Mouse (Mus musculus) kidney, adult 2 months (tissue): ENCODE measurements around the gene Lipe. TPM values are rescaled to one million over a fixed set of nuclear protein-coding genes. Genes with fewer than 3 reads are reported as not detected.

ENCODE experiments used
- DNase-seq: peaks from one replicate; pipeline ENCODE4 v3.0.0; 2021
- H3K27ac ChIP-seq: fragments of 200-500 bp; 2 replicates; pipeline ENCODE4 v1.5.1; 2012; ENCODE audit warnings: low read depth, low read length, control low read depth, inconsistent platforms; ENCODE audit not compliant: insufficient read depth
- H3K27me3 ChIP-seq: fragments of 200-500 bp; replicated peaks from 2 replicates; pipeline ENCODE4 v1.6.1; 2012; ENCODE audit warnings: mild to moderate bottlenecking, moderate library complexity, low read length, inconsistent platforms; ENCODE audit not compliant: control insufficient read depth, insufficient read depth
- H3K36me3 ChIP-seq: fragments of 200-500 bp; 2 replicates; pipeline ENCODE4 v1.6.1; 2012; ENCODE audit warnings: mild to moderate bottlenecking, moderate library complexity, low read length, inconsistent platforms; ENCODE audit not compliant: control insufficient read depth, insufficient read depth
- H3K4me1 ChIP-seq: fragments of 200-500 bp; 2 replicates; pipeline ENCODE4 v1.6.1; 2011; ENCODE audit warnings: low read length; ENCODE audit not compliant: control insufficient read depth, insufficient read depth
- H3K4me3 ChIP-seq: fragments of 200-500 bp; 2 replicates; pipeline ENCODE4 v1.5.1; 2011; ENCODE audit warnings: mild to moderate bottlenecking, low read depth, low read length, control low read depth; ENCODE audit not compliant: insufficient read depth
- CTCF ChIP-seq: fragments of 200-500 bp; conservative IDR thresholded peaks from 2 replicates; pipeline ENCODE4 v1.5.1; 2011; ENCODE audit warnings: low read depth, mild to moderate bottlenecking, control low read depth, low read length, moderate library complexity, mixed read lengths; ENCODE audit not compliant: insufficient read depth, insufficient read length
- POLR2A ChIP-seq: fragments of 200-500 bp; IDR thresholded peaks from one replicate; pipeline ENCODE4 v1.6.1; 2011; ENCODE audit warnings: low read depth, low read length, control low read depth
- WGBS: fragments of 180-500 bp; shearing (Covaris S2); methylation state at CpG from one replicate; pipeline ENCODE4 v1.1.7; 2018; 5-methylcytosine and 5-hydroxymethylcytosine counted together
- polyA plus RNA-seq: library from polyadenylated mRNA; depleted of rRNA; stranded (reverse); fragments of >200 nt; gene quantifications from 2 replicates; pipeline ENCODE4 v1.2.3, GENCODE M21; 2012

Gene Lipe
- polyA plus RNA-seq, 1 experiment = 63.8 TPM

- Histone ChIP-seq H3K27me3 (no peaks in the 10 kb centered on the region), H3K4me3 (no peak overlapping the region), H3K36me3 (no peaks in the 10 kb centered on the region), H3K4me1 (peaks cover 2% of the 10 kb centered on the region; the same call in 1 of the 2 replicates), H3K27ac (peak overlapping the region; percentile 1; the same call in 1 of the 2 replicates)
- 87% methylated on average over 10 of the region's 10 CpGs for WGBS
- no peak for TF ChIP-seq CTCF
- no peak for TF ChIP-seq POLR2A
- DNase-seq = peak; percentile 54
These were observed 36.4 kb upstream of the Lipe start for GRCm38 (mm10) chr7:25434654-25435545.

- H3K27me3 ChIP-seq = no peaks in the 10 kb centered on the region
- no peak for DNase-seq
These were observed 35.5 kb upstream of the Lipe start for GRCm38 (mm10) chr7:25433781-25434560.

GRCm38 (mm10) chr7:25433007-25433541 lies 34.6 kb upstream of the Lipe start:
- H3K36me3 ChIP-seq = no peaks in the 10 kb centered on the region
- 42% methylated on average over 5 of the region's 5 CpGs for WGBS
- TF ChIP-seq CTCF (no peak), POLR2A (no peak)
- H3K4me1 ChIP-seq = peaks cover 2% of the 10 kb centered on the region; the same call in 1 of the 2 replicates
- DNase-seq = peak; percentile 64
- no peaks in the 10 kb centered on the region for H3K27me3 ChIP-seq
- H3K27ac ChIP-seq = peak overlapping the region; percentile 28; the same call in 1 of the 2 replicates
- H3K4me3 ChIP-seq = no peak overlapping the region

More at GRCm38 (mm10) chr7:25433781-25434560, 35.5 kb upstream of the Lipe start:
- H3K4me3 ChIP-seq = no peak overlapping the region
- peaks cover 2% of the 10 kb centered on the region; the same call in 1 of the 2 replicates for H3K4me1 ChIP-seq
- peak overlapping the region; percentile 58 for H3K27ac ChIP-seq
- 86% methylated on average over 9 of the region's 9 CpGs for WGBS
- TF ChIP-seq CTCF (no peak), POLR2A (no peak)
- H3K36me3 ChIP-seq = no peaks in the 10 kb centered on the region

GRCm38 (mm10) chr7:25432381-25432780 lies 33.9 kb upstream of the Lipe start:
- Histone ChIP-seq H3K27ac (no peak overlapping the region), H3K36me3 (no peaks in the 10 kb centered on the region), H3K4me1 (peaks cover 2% of the 10 kb centered on the region; the same call in 1 of the 2 replicates), H3K4me3 (no peak overlapping the region), H3K27me3 (no peaks in the 10 kb centered on the region)
- TF ChIP-seq CTCF = no peak
- 92% methylated on average over 6 of the region's 6 CpGs for WGBS
- no peak for DNase-seq

- no peak overlapping the region for H3K4me3 ChIP-seq
- DNase-seq = no peak
These were observed 31.6 kb upstream of the Lipe start for GRCm38 (mm10) chr7:25429886-25430784.

GRCm38 (mm10) chr7:25428321-25428720 lies 29.8 kb upstream of the Lipe start:
- Histone ChIP-seq H3K4me3 (no peak overlapping the region), H3K36me3 (no peaks in the 10 kb centered on the region), H3K27ac (0 out of 2 replicates have a peak overlapping the region, but pooled peaks have one; percentile 7), H3K27me3 (no peaks in the 10 kb centered on the region), H3K4me1 (peaks cover 2% of the 10 kb centered on the region; the same call in 1 of the 2 replicates)
- 47% methylated on average over 3 of the region's 3 CpGs for WGBS
- peak; percentile 24 for DNase-seq
- no peak for TF ChIP-seq POLR2A
- no peak for TF ChIP-seq CTCF

More at GRCm38 (mm10) chr7:25429886-25430784, 31.6 kb upstream of the Lipe start:
- Histone ChIP-seq H3K4me1 (peaks cover 2% of the 10 kb centered on the region; the same call in 1 of the 2 replicates), H3K27ac (no peak overlapping the region), H3K27me3 (no peaks in the 10 kb centered on the region), H3K36me3 (no peaks in the 10 kb centered on the region)
- 67% methylated on average over 4 of the region's 4 CpGs for WGBS
- TF ChIP-seq CTCF = no peak
- TF ChIP-seq POLR2A = no peak
